Mouse (Mus musculus) kidney, adult 2 months (tissue): ENCODE measurements around the gene Lrrc7.

ENCODE experiments used
- CTCF ChIP-seq: fragments of 200-500 bp; conservative IDR thresholded peaks from 2 replicates; pipeline ENCODE4 v1.5.1; 2011; ENCODE audit warnings: low read depth, mild to moderate bottlenecking, control low read depth, low read length, moderate library complexity, mixed read lengths; ENCODE audit not compliant: insufficient read depth, insufficient read length
- POLR2A ChIP-seq: fragments of 200-500 bp; IDR thresholded peaks from one replicate; pipeline ENCODE4 v1.6.1; 2011; ENCODE audit warnings: low read depth, low read length, control low read depth

GRCm38 (mm10) chr3:158607065-158607464 is 45.0 kb upstream of the Lrrc7 start:
- TF ChIP-seq CTCF (no peak), POLR2A (no peak)
